Comparison of ENCODE assay signal across 9 mouse cellular contexts in genomic region chr2:170856085-170856484, GRCm38 (mm10).
DNase-seq lines count a peak whose midpoint lies in the region; ATAC-seq and TF ChIP-seq lines count a peak whose summit lies in the region.
"Had no signal": no experiment of that assay in that cellular context is flagged by ENCODE, and none has a peak within 500 bp of the region (broad histone marks: within the 10 kb centered on the region; RNA-seq: fewer than 3 reads in every experiment).

No protein-coding gene starts in this region.

- no peaks in the 10 kb centered on the region for H3K36me3 ChIP-seq in heart, embryonic 12.5 days
- H3K36me3 ChIP-seq in limb, embryonic 10.5 days, result no peaks in the 10 kb centered on the region
- H3K36me3 ChIP-seq in stomach, postnatal 0 days (ENCODE audit: control insufficient read depth, insufficient read depth, low read length), result no peaks in the 10 kb centered on the region
- H3K36me3 ChIP-seq: liver, embryonic 13.5 days had no signal

- peaks cover 10% of the 10 kb centered on the region for H3K4me1 ChIP-seq in heart, embryonic 12.5 days (replicated peaks)
- peaks cover 22% of the 10 kb centered on the region for H3K4me1 ChIP-seq in limb, embryonic 10.5 days
- 0 out of 2 replicates have a peak, but pooled peaks cover 3% of the 10 kb centered on the region for H3K4me1 ChIP-seq in stomach, postnatal 0 days (replicated peaks; ENCODE audit: control insufficient read depth, insufficient read depth)
- H3K4me1 ChIP-seq: liver, embryonic 13.5 days had no signal

- peak; percentile 94 for DNase-seq in heart, adult 11 months
- peak; percentile 56 to 63 for DNase-seq in right cerebral cortex, postnatal 10 days (ENCODE audit: low spot score in 2 of 2)
- no peak for DNase-seq in right cerebral cortex, postnatal 14 days
- no peak for DNase-seq in limb, embryonic 10.5 days (ENCODE audit: low spot score)
- DNase-seq in stomach, postnatal 0 days (ENCODE audit: low spot score), result no peak
- DNase-seq in adrenal gland, adult 8-10 months, result no peak
- DNase-seq: liver, embryonic 13.5 days had no signal

- H3K27ac ChIP-seq in heart, embryonic 12.5 days (ENCODE audit: poor library complexity, severe bottlenecking), result no peak overlapping the region
- peak overlapping the region; percentile 69; the same call in 1 of the 2 replicates for H3K27ac ChIP-seq in limb, embryonic 10.5 days
- 0 out of 2 replicates have a peak overlapping the region, but pooled peaks have one; percentile 14 for H3K27ac ChIP-seq in stomach, postnatal 0 days (replicated peaks)
- H3K27ac ChIP-seq: liver, embryonic 13.5 days had no signal

- no peaks in the 10 kb centered on the region for H3K27me3 ChIP-seq in heart, embryonic 12.5 days (replicated peaks)
- no peaks in the 10 kb centered on the region for H3K27me3 ChIP-seq in limb, embryonic 10.5 days (ENCODE audit: low read depth, poor library complexity, severe bottlenecking)
- no peaks in the 10 kb centered on the region for H3K27me3 ChIP-seq in stomach, postnatal 0 days (ENCODE audit: control insufficient read depth, insufficient read depth, low read length)
- H3K27me3 ChIP-seq: liver, embryonic 13.5 days had no signal

- WGBS in heart, embryonic 12.5 days, result 68% methylated on average over 5 of the region's 5 CpGs
- 69% methylated on average over 5 of the region's 5 CpGs for WGBS in limb, embryonic 10.5 days
- WGBS in stomach, postnatal 0 days, result 24% methylated on average over 5 of the region's 5 CpGs

- H3K4me2 ChIP-seq in heart, embryonic 12.5 days, result no peak overlapping the region
- no peak overlapping the region for H3K4me2 ChIP-seq in stomach, postnatal 0 days (replicated peaks; ENCODE audit: low read depth)
- H3K4me2 ChIP-seq: liver, embryonic 13.5 days had no signal

- H3K9ac ChIP-seq in heart, embryonic 12.5 days, result no peak overlapping the region
- no peak overlapping the region for H3K9ac ChIP-seq in stomach, postnatal 0 days (ENCODE audit: low read length)
- H3K9ac ChIP-seq: liver, embryonic 13.5 days had no signal

- no peak for TF ChIP-seq CTCF in stomach, postnatal 0 days (IDR thresholded peaks at IDR 0.05; ENCODE audit: low read depth)

- TF ChIP-seq EP300 in stomach, postnatal 0 days (optimal IDR thresholded peaks at IDR 0.05), result no peak

- H3K9me3 ChIP-seq in heart, embryonic 12.5 days (replicated peaks), result no peaks in the 10 kb centered on the region
- H3K9me3 ChIP-seq in limb, embryonic 10.5 days (replicated peaks), result no peaks in the 10 kb centered on the region
- H3K9me3 ChIP-seq in stomach, postnatal 0 days (ENCODE audit: control insufficient read depth, low read length), result no peaks in the 10 kb centered on the region

- no peak overlapping the region for H3K4me3 ChIP-seq in heart, embryonic 12.5 days
- no peak overlapping the region for H3K4me3 ChIP-seq in limb, embryonic 10.5 days
- no peak overlapping the region for H3K4me3 ChIP-seq in stomach, postnatal 0 days (ENCODE audit: low read depth, low read length)
- H3K4me3 ChIP-seq: liver, embryonic 13.5 days had no signal

- ATAC-seq in heart, embryonic 12.5 days (ENCODE audit: insufficient number of reproducible peaks, low FRiP score), result no peak
- ATAC-seq in stomach, postnatal 0 days (ENCODE audit: low FRiP score, low TSS enrichment), result no peak
- no peak for ATAC-seq in granulocyte monocyte progenitor cell, adult 5-6 weeks (replicated peaks; ENCODE audit: poor library complexity, severe bottlenecking)

Comparison
In these comparisons a context has a peak if more than half of its experiments do, and no peak if none do; other contexts are left out.
1. DNase-seq: peak in heart, adult 11 months (single experiment) and right cerebral cortex, postnatal 10 days (2 of 2); none in right cerebral cortex, postnatal 14 days (single experiment), limb, embryonic 10.5 days (single experiment), stomach, postnatal 0 days (single experiment) and adrenal gland, adult 8-10 months (single experiment).